Mouse (Mus musculus) neural tube, embryonic 14.5 days (tissue): ENCODE results near the gene Taf10. TPM values are rescaled to one million over a fixed set of nuclear protein-coding genes. Genes with fewer than 3 reads are reported as not detected.

Experiments
- ATAC-seq: fragments of 200-750 bp; cut with Nextera tagmentation; 2 replicates; pipeline ENCODE4 v1.8.0; 2017; ENCODE audit warnings: low read depth, mild to moderate bottlenecking, moderate TSS enrichment, moderate library complexity
- H3K27ac ChIP-seq: fragments of 300-500 bp; sonication (generic); 2 replicates; pipeline ENCODE4 v1.5.1; 2014; ENCODE audit warnings: low read depth, mild to moderate bottlenecking, control low read depth, low read length, moderate library complexity, mixed read lengths
- H3K27me3 ChIP-seq: fragments of 300-500 bp; sonication (generic); 2 replicates; pipeline ENCODE4 v1.6.1; 2014; ENCODE audit warnings: low read length; ENCODE audit not compliant: control insufficient read depth, insufficient read depth
- H3K36me3 ChIP-seq: fragments of 300-500 bp; sonication (generic); 2 replicates; pipeline ENCODE4 v1.6.1; 2014; ENCODE audit warnings: low read length, mixed read lengths; ENCODE audit not compliant: control insufficient read depth, insufficient read depth
- H3K4me1 ChIP-seq: fragments of 300-500 bp; sonication (generic); 2 replicates; pipeline ENCODE4 v1.6.1; 2014; ENCODE audit warnings: low read length; ENCODE audit not compliant: control insufficient read depth, insufficient read depth
- H3K4me2 ChIP-seq: fragments of 300-500 bp; sonication (generic); 2 replicates; pipeline ENCODE4 v1.6.1; 2014; ENCODE audit warnings: mild to moderate bottlenecking, low read depth, low read length, control low read depth
- H3K4me3 ChIP-seq: fragments of 300-500 bp; sonication (generic); 2 replicates; pipeline ENCODE4 v1.5.1; 2014; ENCODE audit warnings: low read depth, low read length, control low read depth, mixed read lengths
- H3K9ac ChIP-seq: fragments of 300-500 bp; sonication (generic); replicated peaks from 2 replicates; pipeline ENCODE4 v1.6.1; 2014; ENCODE audit warnings: low read depth, mild to moderate bottlenecking, control low read depth, low read length, mixed read lengths
- H3K9me3 ChIP-seq: fragments of 300-500 bp; sonication (generic); 2 replicates; pipeline ENCODE4 v1.6.1; 2016; ENCODE audit warnings: low read length; ENCODE audit not compliant: control insufficient read depth
- WGBS: fragments of 180-500 bp; shearing (Covaris S2); extraction: QIAGEN DNeasy Blood & Tissue Kit; methylation state at CpG from one replicate; pipeline ENCODE4 v1.1.7; 2014; 5-methylcytosine and 5-hydroxymethylcytosine counted together
- polyA plus RNA-seq: library from polyadenylated mRNA; unstranded; fragments of >200 nt; fragmentation: Nextera tagmentation; extraction: Ambion mirVana; gene quantifications from 2 replicates; pipeline ENCODE4 v1.2.1, GENCODE M21; 2014

Taf10 gene
- polyA plus RNA-seq, 1 experiment from 2014 or later: 120 TPM

DNA sequence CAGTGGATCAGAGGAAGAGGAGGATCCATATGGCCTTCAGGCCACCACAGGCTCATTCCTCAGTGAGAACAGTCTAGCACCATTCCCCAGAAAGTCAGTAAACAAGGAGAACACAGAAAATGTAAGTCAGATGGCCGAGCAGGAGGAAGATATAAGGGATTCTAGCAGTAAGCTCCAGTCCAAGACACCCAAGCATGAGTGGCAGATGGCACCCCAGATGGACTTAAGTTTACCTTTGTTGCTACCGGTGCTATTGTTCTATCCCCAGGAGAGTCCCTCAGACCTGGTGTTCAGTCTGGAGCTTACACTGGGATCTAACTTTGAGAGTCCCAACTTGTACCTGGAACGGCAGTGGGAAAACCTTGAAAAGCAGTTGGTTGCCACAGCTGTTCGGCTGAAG, 40.3 kb downstream of the Taf10 start:
- no peak for ATAC-seq
- no peaks in the 10 kb centered on the region for H3K36me3 ChIP-seq
- H3K4me2 ChIP-seq: no peak overlapping the region
- no peaks in the 10 kb centered on the region for H3K9me3 ChIP-seq
- no peak overlapping the region for H3K4me3 ChIP-seq
- H3K27me3 ChIP-seq: no peaks in the 10 kb centered on the region
- WGBS: 85% methylated on average over 4 of the region's 4 CpGs
- H3K4me1 ChIP-seq: no peaks in the 10 kb centered on the region
- H3K9ac ChIP-seq: no peak overlapping the region
- H3K27ac ChIP-seq: no peak overlapping the region

DNA sequence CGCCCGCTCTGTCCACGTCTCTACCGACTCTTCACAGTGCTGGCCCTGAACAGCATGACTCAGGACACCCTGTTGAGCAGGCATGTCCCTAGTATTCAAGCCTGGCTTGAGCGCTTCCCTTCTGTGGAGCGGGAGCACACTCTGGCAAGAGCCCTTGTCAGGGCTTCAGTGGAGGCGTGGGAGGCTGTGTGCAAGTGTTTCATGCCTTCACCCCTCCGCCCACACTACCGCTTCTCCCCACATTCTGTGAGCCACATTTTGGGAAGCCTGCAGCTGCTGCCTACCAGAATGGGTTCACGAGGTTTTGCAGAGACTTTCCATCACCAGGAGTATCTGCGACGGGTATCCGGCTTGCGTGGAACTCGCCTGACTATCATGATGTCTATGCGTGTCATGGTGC, 41.0 kb downstream of the Taf10 start:
- Histone ChIP-seq H3K27ac (no peak overlapping the region), H3K9ac (no peak overlapping the region), H3K4me2 (no peak overlapping the region), H3K4me1 (no peaks in the 10 kb centered on the region), H3K9me3 (no peaks in the 10 kb centered on the region), H3K27me3 (no peaks in the 10 kb centered on the region), H3K4me3 (no peak overlapping the region), H3K36me3 (no peaks in the 10 kb centered on the region)
- no peak for ATAC-seq
- WGBS: 88% methylated on average over 16 of the region's 16 CpGs

DNA sequence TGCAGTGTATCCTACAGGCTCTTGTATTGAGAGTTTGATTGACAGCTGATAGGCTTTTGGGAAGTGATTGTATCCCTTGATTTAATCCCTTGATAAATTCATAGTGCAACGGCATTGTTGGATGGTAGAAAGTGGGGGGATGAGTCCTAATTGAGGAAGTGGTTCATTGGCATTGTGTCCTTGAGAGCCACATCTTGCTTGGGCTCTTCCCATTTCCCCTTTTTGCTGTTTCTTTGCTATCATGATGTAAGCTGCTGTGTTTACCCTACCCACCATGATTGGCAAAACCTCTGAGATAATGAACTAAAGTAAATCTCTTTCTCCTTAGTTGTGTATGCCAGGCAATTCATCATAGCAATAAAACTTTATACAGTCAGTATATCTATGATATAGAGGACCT, 53.3 kb downstream of the Taf10 start:
- Histone ChIP-seq H3K9ac (no peak overlapping the region), H3K36me3 (no peaks in the 10 kb centered on the region), H3K4me3 (no peak overlapping the region), H3K9me3 (no peaks in the 10 kb centered on the region), H3K4me1 (no peaks in the 10 kb centered on the region), H3K27ac (no peak overlapping the region), H3K4me2 (no peak overlapping the region), H3K27me3 (no peaks in the 10 kb centered on the region)
- ATAC-seq: no peak
- 91% methylated on average over 1 of the region's 1 CpGs for WGBS

Other genes with a start within 250 kb of the Taf10 start
- gene Smpd1, start 190.0 kb downstream of the Taf10 start, polyA plus RNA-seq: 93.8 and 98.1 TPM in 2 replicates
- 220 and 224 TPM in 2 replicates for gene Apbb1, start 162.7 kb downstream of the Taf10 start, polyA plus RNA-seq
- 0.58 TPM in 1 of 2 replicates, not detected in the other for gene Hpx, start 144.2 kb downstream of the Taf10 start, polyA plus RNA-seq
- 92.3 and 93.1 TPM in 2 replicates for gene Trim3, start 110.8 kb downstream of the Taf10 start, polyA plus RNA-seq
- 155 and 163 TPM in 2 replicates for gene Timm10b, start 104.3 kb downstream of the Taf10 start, polyA plus RNA-seq
- gene Arfip2, start 103.9 kb downstream of the Taf10 start, polyA plus RNA-seq: 84.7 and 87.5 TPM in 2 replicates
- 6.1 and 31.1 TPM in 2 replicates for gene Gm45799, start 103.8 kb downstream of the Taf10 start, polyA plus RNA-seq
- gene Dnhd1, start 93.5 kb downstream of the Taf10 start, polyA plus RNA-seq: 2.0 and 2.8 TPM in 2 replicates
- 182 and 227 TPM in 2 replicates for gene Ilk, start 7.8 kb downstream of the Taf10 start, polyA plus RNA-seq
- 22.9 and 28.5 TPM in 2 replicates for gene Rrp8, start 7.0 kb downstream of the Taf10 start, polyA plus RNA-seq
- 39.2 and 52.7 TPM in 2 replicates for gene Tpp1, start 7.9 kb upstream of the Taf10 start, polyA plus RNA-seq
- 20.7 and 20.8 TPM in 2 replicates for gene Dchs1, start 43.3 kb upstream of the Taf10 start, polyA plus RNA-seq
- gene Mrpl17, start 66.7 kb upstream of the Taf10 start, polyA plus RNA-seq: 186 and 212 TPM in 2 replicates
- 0.21 and 0.27 TPM in 2 replicates for gene Gm4070, start 209.6 kb upstream of the Taf10 start, polyA plus RNA-seq